Mouse (Mus musculus) WW6 (cell line): Measurements from ENCODE around the gene Matn4.

ENCODE experiments used
- DNase-seq: peaks from one replicate; pipeline ENCODE4 v3.0.0-alpha.2; 2013; ENCODE audit warnings: low read depth, low spot score

The Matn4 gene

GRCm38 (mm10) chr2:164436215-164436913 lies 31.4 kb upstream of the Matn4 start:
- no peak for DNase-seq

GRCm38 (mm10) chr2:164435216-164436090 lies 30.5 kb upstream of the Matn4 start:
- DNase-seq, result no peak

- no peak for DNase-seq
Measured at GRCm38 (mm10) chr2:164434681-164435080, 29.7 kb upstream of the Matn4 start.

GRCm38 (mm10) chr2:164433278-164433895 lies 28.4 kb upstream of the Matn4 start:
- DNase-seq, result no peak

- no peak for DNase-seq
Measured at GRCm38 (mm10) chr2:164432541-164433191, 27.7 kb upstream of the Matn4 start.

GRCm38 (mm10) chr2:164431676-164432465 lies 26.9 kb upstream of the Matn4 start:
- DNase-seq, result no peak

- DNase-seq, result no peak
Measured at GRCm38 (mm10) chr2:164430697-164431096, 25.7 kb upstream of the Matn4 start.

- no peak for DNase-seq
Measured at GRCm38 (mm10) chr2:164429881-164430615, 25.1 kb upstream of the Matn4 start.

- no peak for DNase-seq
Measured at GRCm38 (mm10) chr2:164428451-164428850, 23.5 kb upstream of the Matn4 start.

GRCm38 (mm10) chr2:164426952-164427351 lies 22.0 kb upstream of the Matn4 start:
- DNase-seq, result no peak

- DNase-seq, result no peak
Measured at GRCm38 (mm10) chr2:164426121-164426520, 21.2 kb upstream of the Matn4 start.

- no peak for DNase-seq
Measured at GRCm38 (mm10) chr2:164425401-164425800, 20.4 kb upstream of the Matn4 start.

- DNase-seq, result no peak
Measured at GRCm38 (mm10) chr2:164424406-164424805, 19.4 kb upstream of the Matn4 start.

GRCm38 (mm10) chr2:164423464-164423863 lies 18.5 kb upstream of the Matn4 start:
- DNase-seq, result no peak

GRCm38 (mm10) chr2:164422675-164423393 lies 17.9 kb upstream of the Matn4 start:
- no peak for DNase-seq

- no peak for DNase-seq
Measured at GRCm38 (mm10) chr2:164421979-164422378, 17.0 kb upstream of the Matn4 start.

- DNase-seq, result no peak
Measured at GRCm38 (mm10) chr2:164421306-164421705, 16.3 kb upstream of the Matn4 start.

GRCm38 (mm10) chr2:164419489-164419888 lies 14.5 kb upstream of the Matn4 start:
- DNase-seq, result no peak

GRCm38 (mm10) chr2:164418308-164418875 lies 13.4 kb upstream of the Matn4 start:
- no peak for DNase-seq
